Mouse (Mus musculus) megakaryocyte, embryonic 14.5 days (primary cell): ENCODE results near the gene Scai.

Experiments used
- FLI1 ChIP-seq: IDR thresholded peaks from 2 replicates; pipeline ENCODE4 v1.6.1; 2012; ENCODE audit warnings: low read length, inconsistent platforms, mixed read lengths
- GATA1 ChIP-seq: IDR thresholded peaks from 3 replicates; pipeline ENCODE4 v1.6.1; 2012; ENCODE audit warnings: mixed read lengths, low read length, inconsistent platforms, borderline replicate concordance

DNA sequence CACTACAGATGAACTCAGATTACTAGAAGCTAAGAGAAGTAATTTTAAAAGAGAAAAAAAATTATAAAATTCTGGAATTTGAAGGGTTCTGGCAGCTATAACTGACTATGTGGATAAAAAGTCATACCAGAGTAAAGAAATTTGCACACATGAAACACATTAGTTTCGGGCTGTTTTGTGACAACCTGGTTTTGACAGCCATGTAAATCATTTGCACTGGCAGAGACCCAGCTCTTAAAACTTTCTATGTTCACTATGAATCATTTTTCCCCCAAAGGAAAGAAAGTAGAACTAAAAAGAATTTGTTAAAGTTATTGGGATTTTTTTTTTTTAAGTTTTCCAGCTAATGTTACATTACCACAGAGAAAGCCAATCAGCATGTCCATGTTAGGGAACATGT is 98.6 kb downstream of the Scai start:
- TF ChIP-seq GATA1: no peak
- TF ChIP-seq FLI1: no peak
